In genomic region chr5:75979108-75979507, GRCm38 (mm10) we compare ENCODE assay signal across 8 mouse cellular contexts. TPM values are rescaled to one million over a fixed set of nuclear protein-coding genes. Genes with fewer than 3 reads are reported as not detected.
A peak's percentile ranks its signal among the peaks of the same experiment; 100 is the strongest.
DNase-seq lines count a peak whose midpoint lies in the region; ATAC-seq and TF ChIP-seq lines count a peak whose summit lies in the region.

No protein-coding gene starts in this region.

- no peaks in the 10 kb centered on the region for H3K9me3 ChIP-seq in lung, postnatal 0 days (ENCODE audit: low read length)
- 0 out of 2 replicates have a peak, but pooled peaks cover 3% of the 10 kb centered on the region for H3K9me3 ChIP-seq in heart, embryonic 16.5 days (replicated peaks; ENCODE audit: control insufficient read depth, low read length)
- H3K9me3 ChIP-seq in liver, embryonic 11.5 days (ENCODE audit: control insufficient read depth, low read length) = no peaks in the 10 kb centered on the region
- no peaks in the 10 kb centered on the region for H3K9me3 ChIP-seq in stomach, postnatal 0 days (ENCODE audit: control insufficient read depth, low read length)

- H3K9ac ChIP-seq in lung, postnatal 0 days (replicated peaks; ENCODE audit: low read depth) = no peak overlapping the region
- H3K9ac ChIP-seq in heart, embryonic 16.5 days (ENCODE audit: low read length) = peak overlapping the region; percentile 76
- no peak overlapping the region for H3K9ac ChIP-seq in liver, embryonic 11.5 days (ENCODE audit: low read depth, low read length)
- H3K9ac ChIP-seq in stomach, postnatal 0 days (ENCODE audit: low read length) = no peak overlapping the region

- H3K4me3 ChIP-seq in lung, postnatal 0 days (ENCODE audit: low read depth, low read length) = peak overlapping the region; percentile 69
- peak overlapping the region; percentile 70 for H3K4me3 ChIP-seq in heart, embryonic 16.5 days (ENCODE audit: low read length)
- H3K4me3 ChIP-seq in liver, embryonic 11.5 days (ENCODE audit: low read depth, low read length) = peak overlapping the region; percentile 64
- H3K4me3 ChIP-seq in stomach, postnatal 0 days (ENCODE audit: low read depth, low read length) = peak overlapping the region; percentile 64; the same call in 1 of the 2 replicates

- peak overlapping the region; percentile 88 for H3K4me2 ChIP-seq in lung, postnatal 0 days (replicated peaks; ENCODE audit: low read depth, low read length)
- H3K4me2 ChIP-seq in heart, embryonic 16.5 days (ENCODE audit: low read depth, low read length) = peak overlapping the region; percentile 96
- peak overlapping the region; percentile 94 for H3K4me2 ChIP-seq in liver, embryonic 11.5 days
- peak overlapping the region; percentile 90 for H3K4me2 ChIP-seq in stomach, postnatal 0 days (replicated peaks; ENCODE audit: low read depth)

- H3K4me1 ChIP-seq in lung, postnatal 0 days (ENCODE audit: insufficient read depth, low read depth, low read length) = 0 out of 2 replicates have a peak, but pooled peaks cover 3% of the 10 kb centered on the region
- H3K4me1 ChIP-seq in heart, embryonic 16.5 days (ENCODE audit: control insufficient read depth, insufficient read depth, low read length) = peaks cover 9% of the 10 kb centered on the region
- H3K4me1 ChIP-seq in liver, embryonic 11.5 days (replicated peaks; ENCODE audit: control insufficient read depth, insufficient read depth, low read length) = peaks cover 11% of the 10 kb centered on the region
- no peaks in the 10 kb centered on the region; the same call in 1 of the 2 replicates for H3K4me1 ChIP-seq in stomach, postnatal 0 days (replicated peaks; ENCODE audit: control insufficient read depth, insufficient read depth)

- peak; percentile 4; the same call in 1 of the 2 replicates for ATAC-seq in lung, postnatal 0 days
- ATAC-seq in heart, embryonic 16.5 days (replicated peaks; ENCODE audit: extremely low read depth, insufficient read depth, low FRiP score) = no peak
- ATAC-seq in liver, embryonic 11.5 days (replicated peaks; ENCODE audit: low FRiP score) = no peak
- ATAC-seq in stomach, postnatal 0 days (ENCODE audit: low FRiP score, low TSS enrichment) = no peak

- peaks cover 19% of the 10 kb centered on the region for H3K27me3 ChIP-seq in lung, postnatal 0 days (replicated peaks; ENCODE audit: insufficient read depth, low read length)
- peaks cover 25% of the 10 kb centered on the region for H3K27me3 ChIP-seq in heart, embryonic 16.5 days (ENCODE audit: control insufficient read depth, insufficient read depth, low read length)
- H3K27me3 ChIP-seq in liver, embryonic 11.5 days (replicated peaks; ENCODE audit: control insufficient read depth, insufficient read depth, low read length) = peaks cover 48% of the 10 kb centered on the region
- H3K27me3 ChIP-seq in stomach, postnatal 0 days (ENCODE audit: control insufficient read depth, insufficient read depth, low read length) = no peaks in the 10 kb centered on the region; the same call in 1 of the 2 replicates

- H3K27ac ChIP-seq in lung, postnatal 0 days (ENCODE audit: low read length) = peak overlapping the region; percentile 87
- H3K27ac ChIP-seq in heart, embryonic 16.5 days (ENCODE audit: low read length) = peak overlapping the region; percentile 61
- no peak overlapping the region for H3K27ac ChIP-seq in liver, embryonic 11.5 days (ENCODE audit: low read depth, low read length)
- no peak overlapping the region for H3K27ac ChIP-seq in stomach, postnatal 0 days (replicated peaks)

- H3K36me3 ChIP-seq in lung, postnatal 0 days (ENCODE audit: insufficient read depth, low read length) = no peaks in the 10 kb centered on the region
- H3K36me3 ChIP-seq in heart, embryonic 16.5 days (ENCODE audit: control insufficient read depth, insufficient read depth) = no peaks in the 10 kb centered on the region
- H3K36me3 ChIP-seq in liver, embryonic 11.5 days (ENCODE audit: control insufficient read depth, insufficient read depth, low read length) = no peaks in the 10 kb centered on the region
- H3K36me3 ChIP-seq in stomach, postnatal 0 days (ENCODE audit: control insufficient read depth, insufficient read depth, low read length) = no peaks in the 10 kb centered on the region

- DNase-seq in lung, postnatal 0 days (ENCODE audit: low spot score) = peak; percentile 28
- DNase-seq in lung, postnatal 10 days = no peak
- DNase-seq in liver, embryonic 11.5 days (ENCODE audit: low spot score) = no peak
- DNase-seq in stomach, postnatal 0 days (ENCODE audit: low spot score) = no peak
- DNase-seq in ovary, adult 18-20 months (ENCODE audit: low spot score) = no peak
- no peak for DNase-seq in spleen, postnatal 10 days (ENCODE audit: low spot score in 2 of 2)
- DNase-seq in urinary bladder, postnatal 10 days (ENCODE audit: low spot score) = no peak

- TF ChIP-seq EP300 in lung, postnatal 0 days (IDR thresholded peaks at IDR 0.05) = no peak
- TF ChIP-seq EP300 in stomach, postnatal 0 days (optimal IDR thresholded peaks at IDR 0.05) = no peak

- no peak for TF ChIP-seq CTCF in lung, postnatal 0 days (IDR thresholded peaks at IDR 0.05)
- TF ChIP-seq CTCF in stomach, postnatal 0 days (IDR thresholded peaks at IDR 0.05; ENCODE audit: low read depth) = no peak

- 6% methylated on average over 8 of the region's 8 CpGs for WGBS in lung, postnatal 0 days
- WGBS in heart, embryonic 16.5 days = 10% methylated on average over 8 of the region's 8 CpGs
- WGBS in liver, embryonic 11.5 days = 9% methylated on average over 8 of the region's 8 CpGs
- WGBS in stomach, postnatal 0 days = 12% methylated on average over 8 of the region's 8 CpGs

RNA-seq across cellular contexts. Expression of gene Kdr, which starts 0.8 kb away (rescaled TPM):
- 46.4 and 69.4 TPM in 2 replicates for polyA plus RNA-seq in lung, postnatal 0 days (2015; fragmentation: Nextera tagmentation; extraction: Ambion mirVana)
- polyA plus RNA-seq in heart, embryonic 16.5 days (2015; fragmentation: Nextera tagmentation; extraction: Ambion mirVana) = 38.5 and 46.2 TPM in 2 replicates
- polyA plus RNA-seq in liver, embryonic 11.5 days (2014; fragmentation: Nextera tagmentation; extraction: Ambion mirVana) = 28.0 and 31.2 TPM in 2 replicates
- polyA plus RNA-seq in stomach, postnatal 0 days (2015; fragmentation: Nextera tagmentation; extraction: Ambion mirVana) = 6.1 and 6.5 TPM in 2 replicates

Comparison
In these comparisons a context has a peak if more than half of its experiments do, and no peak if none do; other contexts are left out.
1. H3K27ac ChIP-seq: peak in lung, postnatal 0 days (single experiment) and heart, embryonic 16.5 days (single experiment); none in liver, embryonic 11.5 days (single experiment) and stomach, postnatal 0 days (single experiment).
2. Peak in every context shown above with its lines, with median percentiles within 50 percentile points of each other: H3K4me2 ChIP-seq and H3K4me3 ChIP-seq.